Mouse (Mus musculus): ENCODE measurements at regions not wholly inside any gene's neighbourhood (a gene's known extent, or its start where the extent isn't known, plus 50 kb on each side); places are given as distances from the start of the nearest gene placed in this dataset.

- TF ChIP-seq CTCF (IDR thresholded peaks at IDR 0.05; ENCODE audit: extremely low read depth, insufficient read length, insufficient replicate concordance, low read depth, low read length) (no peak), POLR2A (IDR thresholded peaks at IDR 0.05; ENCODE audit: low read depth, low read length) (no peak)
Measured at GRCm38 (mm10) chr14:71795713-71796112, 695.9 kb downstream of the Gm9195 start.
